Mouse (Mus musculus) stomach, postnatal 0 days (tissue): Measurements from ENCODE around the gene Hsf5.

Source experiments
- CTCF ChIP-seq: IDR thresholded peaks from 2 replicates; pipeline ENCODE4 v1.5.1; 2016; ENCODE audit warnings: antibody characterized with exemption, low read depth, mild to moderate bottlenecking, moderate library complexity
- EP300 ChIP-seq: optimal IDR thresholded peaks from 2 replicates; pipeline ENCODE3; 2016; ENCODE audit warnings: antibody characterized with exemption

DNA sequence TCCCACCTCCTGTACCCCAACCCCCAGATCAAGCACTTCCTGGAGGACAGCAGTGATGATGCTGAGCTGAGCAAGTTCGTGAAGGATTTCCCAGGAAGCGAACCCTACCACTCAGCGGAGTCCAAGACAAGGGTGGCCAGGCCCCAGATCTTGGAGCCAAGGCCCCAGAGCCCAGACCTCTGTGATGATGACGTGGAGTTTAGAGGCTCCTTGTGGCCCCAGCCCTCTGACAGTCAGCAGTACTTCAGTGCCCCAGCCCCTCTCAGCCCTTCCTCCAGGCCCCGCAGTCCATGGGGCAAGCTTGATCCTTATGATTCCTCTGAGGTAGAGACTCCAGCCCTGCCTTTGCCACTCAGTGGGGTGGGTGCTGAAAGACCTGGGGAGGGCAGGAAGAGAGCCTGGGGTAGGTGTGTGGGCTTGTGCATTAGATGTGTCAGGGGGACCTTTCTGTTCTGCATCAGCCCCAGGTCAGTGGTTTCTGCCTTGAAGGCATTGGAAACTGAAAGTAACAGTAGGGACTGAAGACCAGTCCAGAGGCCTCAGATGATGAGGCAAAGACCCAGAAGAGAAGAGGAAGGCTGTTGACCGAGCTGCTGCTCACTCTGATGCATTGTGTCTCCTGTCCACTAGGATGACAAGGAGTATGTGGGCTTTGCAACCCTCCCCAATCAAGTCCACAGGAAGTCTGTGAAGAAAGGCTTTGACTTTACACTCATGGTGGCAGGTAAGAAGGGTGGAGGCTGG, 33.5 kb upstream of the Hsf5 start:
- TF ChIP-seq CTCF (no peak), EP300 (no peak)
